ENCODE assay signal across 8 mouse cellular contexts in genomic region chr3:119782946-119783701, GRCm38 (mm10). TPM values are rescaled to one million over a fixed set of nuclear protein-coding genes. Genes with fewer than 3 reads are reported as not detected.
DNase-seq lines count a peak whose midpoint lies in the region; ATAC-seq and TF ChIP-seq lines count a peak whose summit lies in the region.

No protein-coding gene starts in this region.

- peak overlapping the region; percentile 90 for H3K4me3 ChIP-seq in gastrocnemius, adult 2 months
- H3K4me3 ChIP-seq in hindbrain, postnatal 0 days (ENCODE audit: low read length): peak overlapping the region; percentile 98
- peak overlapping the region; percentile 96 for H3K4me3 ChIP-seq in left cerebral cortex, adult 2 months
- H3K4me3 ChIP-seq in macrophage (ENCODE audit: inconsistent target): peak overlapping the region; percentile 27

- no peaks in the 10 kb centered on the region for H3K9me3 ChIP-seq in hindbrain, postnatal 0 days (ENCODE audit: low read length)

- no peaks in the 10 kb centered on the region for H3K4me1 ChIP-seq in hindbrain, postnatal 0 days (ENCODE audit: insufficient read depth, low read length)

- H3K27me3 ChIP-seq in hindbrain, postnatal 0 days (ENCODE audit: insufficient read depth, low read length): no peaks in the 10 kb centered on the region

- peak overlapping the region; percentile 59 for H3K4me2 ChIP-seq in hindbrain, postnatal 0 days (ENCODE audit: low read depth, low read length)

- H3K9ac ChIP-seq in hindbrain, postnatal 0 days (replicated peaks; ENCODE audit: low read length): peak overlapping the region; percentile 99

- no peak for TF ChIP-seq CTCF in gastrocnemius, adult 2 months (IDR thresholded peaks at IDR 0.05)
- no peak for TF ChIP-seq CTCF in hindbrain, postnatal 0 days (IDR thresholded peaks at IDR 0.05; ENCODE audit: low read depth)
- no peak for TF ChIP-seq CTCF in left cerebral cortex, adult 2 months (IDR thresholded peaks at IDR 0.05)

- intact Hi-C loops in gastrocnemius, adult 2 months (cut with DNase I): no loop called here
- intact Hi-C loops in left cerebral cortex, adult 2 months (cut with DNase I): loop anchor here (2.0 kb wide), 1 partner anchor 1354 kb away; no protein-coding TSS in a partner anchor

- no peaks in the 10 kb centered on the region for H3K36me3 ChIP-seq in hindbrain, postnatal 0 days (ENCODE audit: insufficient read depth, low read length)
- H3K36me3 ChIP-seq in macrophage (ENCODE audit: inconsistent target): no peaks in the 10 kb centered on the region

- H3K79me2 ChIP-seq in macrophage (ENCODE audit: inconsistent target): peaks cover 40% of the 10 kb centered on the region

- peak; percentile 91 for DNase-seq in gastrocnemius, adult 2 months
- DNase-seq in hindbrain, postnatal 0 days (ENCODE audit: low spot score): peak; percentile 97
- peak; percentile 87 to 89 for DNase-seq in left cerebral cortex, adult 2 months (ENCODE audit: extremely low spot score in 1 of 2, low spot score in 2 of 2)
- peak; percentile 84 for DNase-seq in retina, postnatal 7 days (ENCODE audit: low read depth, low spot score)
- peak; percentile 89 for DNase-seq in urinary bladder, adult 2 months (ENCODE audit: low spot score)

- WGBS in hindbrain, postnatal 0 days: under 1% methylated on average over 61 of the region's 89 CpGs
- 1% methylated on average over 39 of the region's 89 CpGs for WGBS in macrophage (ENCODE audit: missing documents)

- peak; percentile 83 for ATAC-seq in activated CD4-positive, CD25-positive, alpha-beta regulatory T cell, adult 4 months
- peak; percentile 62 for ATAC-seq in common myeloid progenitor, adult 5-6 weeks (replicated peaks; ENCODE audit: low read depth, poor library complexity, severe bottlenecking)
- peak; percentile 98 for ATAC-seq in hindbrain, postnatal 0 days

- peak overlapping the region; percentile 98 for H3K27ac ChIP-seq in gastrocnemius, adult 2 months
- peak overlapping the region; percentile 99 for H3K27ac ChIP-seq in hindbrain, postnatal 0 days
- H3K27ac ChIP-seq in left cerebral cortex, adult 2 months: peak overlapping the region; percentile 98
- no peak overlapping the region for H3K27ac ChIP-seq in macrophage

RNA-seq across cellular contexts. Expression of gene Ptbp2, which starts 1.1 kb away (rescaled TPM):
- 10 to 100 TPM; 19.1 to 24.8 TPM for polyA plus RNA-seq in activated CD4-positive, CD25-positive, alpha-beta regulatory T cell, adult 4 months (2017; shearing (Covaris generic))
- 72.9 and 92.8 TPM in 2 replicates for total RNA-seq in common myeloid progenitor, adult 5-6 weeks (2017)
- 10 to 100 TPM; 15.9 to 23.8 TPM for total RNA-seq in gastrocnemius, adult 2 months (2021)
- total RNA-seq in hindbrain, postnatal 0 days (2014; rRNA removed): 179 and 211 TPM in 2 replicates
- 154 TPM in 2 replicates for polyA plus RNA-seq in hindbrain, postnatal 0 days (2015; fragmentation: Nextera tagmentation; extraction: Ambion mirVana)
- 100 to 1,000 TPM; 104 to 116 TPM for total RNA-seq in left cerebral cortex, adult 2 months (2021)
- 100 to 1,000 TPM; 100 to 230 (median 178) TPM for total RNA-seq in macrophage (2018; cell fraction: chromatin; rRNA removed)
- total RNA-seq in macrophage (2018; cell fraction: cytosol; rRNA removed): 10 to 100 TPM in 7 of 26 experiments, 1 to 10 TPM in 19; 4.1 to 19.5 (median 6.9) TPM
- 100 to 1,000 TPM in 17 of 26 experiments, 10 to 100 TPM in 9; 58.9 to 219 (median 121) TPM for total RNA-seq in macrophage (2018; cell fraction: nucleus; rRNA removed)
- 9.5 to 10.7 TPM (median 9.6 TPM) in 3 replicates for polyA plus RNA-seq in macrophage (2018)
- 91.3 and 92.9 TPM in 2 replicates for polyA plus RNA-seq in urinary bladder, adult 2 months (2012; rRNA removed)

Comparison
In these comparisons a context has a peak if more than half of its experiments do, and no peak if none do; other contexts are left out.
1. H3K4me3 ChIP-seq: peak in every context shown above with its lines; median percentile 98 in hindbrain, postnatal 0 days; 96 in left cerebral cortex, adult 2 months; 90 in gastrocnemius, adult 2 months; 27 in macrophage.